Mouse (Mus musculus): ENCODE results near the gene Abcc5. TPM values are rescaled to one million over a fixed set of nuclear protein-coding genes. Genes with fewer than 3 reads are reported as not detected.

Abcc5 gene
- polyA plus RNA-seq (2014; fragmentation: Illumina TruSeq; extraction: RNeasy Lipid Tissue Mini Kit (QIAGEN cat#74804)), result 32.8 TPM

GRCm38 (mm10) chr16:20425855-20426598 lies at the start of gene Abcc5:
Gene Abcc5, minus strand, starts transcription at chr16:20426394.

GRCm38 (mm10) chr16:20325286-20325685 lies 100.9 kb downstream of the Abcc5 start, which contains the start of gene Cyp2ab1:
Gene Cyp2ab1, minus strand, starts transcription at chr16:20325404.

GRCm38 (mm10) chr16:20301770-20302649 lies 124.2 kb downstream of the Abcc5 start, which contains the start of gene Parl:
Gene Parl, minus strand, starts transcription at chr16:20302387.

Other genes starting within 250 kb of the Abcc5 start
- gene Map6d1, start 185.0 kb downstream of the Abcc5 start, polyA plus RNA-seq (2014; fragmentation: Illumina TruSeq; extraction: RNeasy Lipid Tissue Mini Kit (QIAGEN cat#74804)), result 2.9 TPM
- 76.5 TPM for gene Parl, start 124.0 kb downstream of the Abcc5 start, polyA plus RNA-seq (2014; fragmentation: Illumina TruSeq; extraction: RNeasy Lipid Tissue Mini Kit (QIAGEN cat#74804))
- 0.20 TPM for gene Cyp2ab1, start 101.0 kb downstream of the Abcc5 start, polyA plus RNA-seq (2014; fragmentation: Illumina TruSeq; extraction: RNeasy Lipid Tissue Mini Kit (QIAGEN cat#74804))
- 8.2 TPM for gene Eif2b5, start 72.4 kb upstream of the Abcc5 start, polyA plus RNA-seq (2014; fragmentation: Illumina TruSeq; extraction: RNeasy Lipid Tissue Mini Kit (QIAGEN cat#74804))
- 26.8 TPM for gene Dvl3, start 90.6 kb upstream of the Abcc5 start, polyA plus RNA-seq (2014; fragmentation: Illumina TruSeq; extraction: RNeasy Lipid Tissue Mini Kit (QIAGEN cat#74804))
- gene Ap2m1, start 109.1 kb upstream of the Abcc5 start, polyA plus RNA-seq (2014; fragmentation: Illumina TruSeq; extraction: RNeasy Lipid Tissue Mini Kit (QIAGEN cat#74804)), result 102 TPM
- 8.6 TPM for gene Abcf3, start 122.2 kb upstream of the Abcc5 start, polyA plus RNA-seq (2014; fragmentation: Illumina TruSeq; extraction: RNeasy Lipid Tissue Mini Kit (QIAGEN cat#74804))
- not detected for gene Vwa5b2, start 163.1 kb upstream of the Abcc5 start, polyA plus RNA-seq (2014; fragmentation: Illumina TruSeq; extraction: RNeasy Lipid Tissue Mini Kit (QIAGEN cat#74804))
- 3.0 TPM for gene Eef1akmt4, start 185.2 kb upstream of the Abcc5 start, polyA plus RNA-seq (2014; fragmentation: Illumina TruSeq; extraction: RNeasy Lipid Tissue Mini Kit (QIAGEN cat#74804))
- gene Gm49333, start 185.2 kb upstream of the Abcc5 start, polyA plus RNA-seq (2014; fragmentation: Illumina TruSeq; extraction: RNeasy Lipid Tissue Mini Kit (QIAGEN cat#74804)), result not detected
- 6.3 TPM for gene Alg3, start 185.3 kb upstream of the Abcc5 start, polyA plus RNA-seq (2014; fragmentation: Illumina TruSeq; extraction: RNeasy Lipid Tissue Mini Kit (QIAGEN cat#74804))
- not detected for gene Camk2n2, start 194.9 kb upstream of the Abcc5 start, polyA plus RNA-seq (2014; fragmentation: Illumina TruSeq; extraction: RNeasy Lipid Tissue Mini Kit (QIAGEN cat#74804))
- gene Ece2, start 203.4 kb upstream of the Abcc5 start, polyA plus RNA-seq (2014; fragmentation: Illumina TruSeq; extraction: RNeasy Lipid Tissue Mini Kit (QIAGEN cat#74804)), result 1.1 TPM
- gene Psmd2, start 225.3 kb upstream of the Abcc5 start, polyA plus RNA-seq (2014; fragmentation: Illumina TruSeq; extraction: RNeasy Lipid Tissue Mini Kit (QIAGEN cat#74804)), result 77.0 TPM
- 125 TPM for gene Eif4g1, start 241.9 kb upstream of the Abcc5 start, polyA plus RNA-seq (2014; fragmentation: Illumina TruSeq; extraction: RNeasy Lipid Tissue Mini Kit (QIAGEN cat#74804))

Measured in ovary, adult 10 weeks (tissue).